Mouse (Mus musculus): Measurements from ENCODE around the gene Ghdc.

Gene Ghdc

GRCm38 (mm10) chr11:100747114-100747513 is 23.6 kb downstream of the Ghdc start:
- DNase-seq (ENCODE audit: low read depth, low spot score), result no peak

DNA sequence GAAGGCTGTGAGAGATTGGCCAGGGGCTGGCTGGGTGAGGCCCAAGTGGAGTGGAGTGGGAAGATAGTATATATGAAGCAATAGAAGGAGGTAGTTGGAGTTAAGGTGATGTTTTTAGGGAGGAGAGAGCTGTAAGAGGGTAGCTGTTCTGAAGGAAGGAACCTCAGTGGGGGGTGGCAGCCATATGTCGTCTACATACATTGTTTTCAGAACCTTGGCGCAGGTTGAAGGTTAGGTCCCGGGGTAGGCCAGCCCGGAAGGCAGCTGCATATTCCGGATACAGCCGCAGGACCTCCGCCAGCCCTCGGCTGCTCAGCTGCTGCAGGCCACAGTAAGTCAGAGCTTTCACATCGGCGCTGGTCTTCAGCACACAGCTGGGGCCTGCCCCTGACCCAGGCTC is 24.2 kb downstream of the Ghdc start:
- DNase-seq (ENCODE audit: low read depth, low spot score), result peak; percentile 84

- peak; percentile 87 for DNase-seq (ENCODE audit: low read depth, low spot score)
These were observed 25.7 kb downstream of the Ghdc start for GRCm38 (mm10) chr11:100745085-100745484.

GRCm38 (mm10) chr11:100741348-100741747 is 29.4 kb downstream of the Ghdc start:
- DNase-seq (ENCODE audit: low read depth, low spot score), result no peak

GRCm38 (mm10) chr11:100738749-100739148 is 32.0 kb downstream of the Ghdc start:
- DNase-seq (ENCODE audit: low read depth, low spot score), result no peak

DNA sequence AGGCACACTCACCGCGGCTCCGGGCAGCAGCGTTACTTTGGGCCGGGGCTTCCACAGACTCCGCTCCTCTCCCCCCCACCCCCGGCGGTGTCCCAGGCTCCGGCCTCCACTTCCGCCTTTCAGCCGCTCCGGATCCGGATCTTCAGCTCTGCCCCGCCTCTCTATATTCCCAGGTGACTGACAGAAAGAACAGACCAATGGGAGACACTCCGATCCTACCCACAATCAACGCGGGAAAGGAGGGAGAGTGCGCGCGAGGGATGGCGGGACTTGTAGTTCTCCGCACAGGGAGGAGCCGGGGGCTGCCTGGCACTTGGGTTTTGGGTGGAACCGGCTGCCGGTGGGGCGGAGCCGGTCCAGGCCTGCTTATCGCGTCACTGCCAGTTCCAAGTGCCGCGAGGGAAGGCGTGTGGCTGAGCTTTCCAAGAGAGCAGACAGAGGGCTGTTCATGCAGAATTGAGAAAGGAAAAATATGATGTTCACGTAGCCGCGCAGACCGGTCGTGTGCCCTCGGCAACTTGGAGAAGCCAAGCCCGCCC is 32.6 kb downstream of the Ghdc start, which contains the start of gene Rab5c:
Rab5c (minus strand) TSS at position 150 of the 539 bp plus-strand sequence.
- DNase-seq (ENCODE audit: low read depth, low spot score), result peak; percentile 100

- DNase-seq (ENCODE audit: low read depth, low spot score), result no peak
These were observed 33.5 kb downstream of the Ghdc start for GRCm38 (mm10) chr11:100737105-100737733.

DNA sequence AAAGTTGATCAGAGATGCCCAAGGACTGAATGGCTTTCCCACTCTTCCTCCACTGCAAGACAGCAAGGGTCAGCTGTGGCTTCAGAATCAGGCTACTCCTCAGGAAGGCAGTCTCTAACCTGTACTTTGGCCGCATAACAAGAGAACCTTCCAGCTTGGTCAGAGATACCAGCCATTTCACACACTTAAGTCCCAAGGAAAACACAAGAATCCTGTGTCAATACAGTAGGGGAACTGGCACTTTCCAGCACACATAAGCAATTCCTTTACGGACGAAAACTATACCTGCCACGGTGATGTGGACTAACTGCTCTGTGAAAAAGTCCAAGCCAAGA is 34.0 kb downstream of the Ghdc start:
- no peak for DNase-seq (ENCODE audit: low read depth, low spot score)

- DNase-seq (ENCODE audit: low read depth, low spot score), result no peak
These were observed 34.6 kb downstream of the Ghdc start for GRCm38 (mm10) chr11:100735954-100736745.

GRCm38 (mm10) chr11:100735134-100735865 is 35.5 kb downstream of the Ghdc start:
- DNase-seq (ENCODE audit: low read depth, low spot score), result no peak

DNA sequence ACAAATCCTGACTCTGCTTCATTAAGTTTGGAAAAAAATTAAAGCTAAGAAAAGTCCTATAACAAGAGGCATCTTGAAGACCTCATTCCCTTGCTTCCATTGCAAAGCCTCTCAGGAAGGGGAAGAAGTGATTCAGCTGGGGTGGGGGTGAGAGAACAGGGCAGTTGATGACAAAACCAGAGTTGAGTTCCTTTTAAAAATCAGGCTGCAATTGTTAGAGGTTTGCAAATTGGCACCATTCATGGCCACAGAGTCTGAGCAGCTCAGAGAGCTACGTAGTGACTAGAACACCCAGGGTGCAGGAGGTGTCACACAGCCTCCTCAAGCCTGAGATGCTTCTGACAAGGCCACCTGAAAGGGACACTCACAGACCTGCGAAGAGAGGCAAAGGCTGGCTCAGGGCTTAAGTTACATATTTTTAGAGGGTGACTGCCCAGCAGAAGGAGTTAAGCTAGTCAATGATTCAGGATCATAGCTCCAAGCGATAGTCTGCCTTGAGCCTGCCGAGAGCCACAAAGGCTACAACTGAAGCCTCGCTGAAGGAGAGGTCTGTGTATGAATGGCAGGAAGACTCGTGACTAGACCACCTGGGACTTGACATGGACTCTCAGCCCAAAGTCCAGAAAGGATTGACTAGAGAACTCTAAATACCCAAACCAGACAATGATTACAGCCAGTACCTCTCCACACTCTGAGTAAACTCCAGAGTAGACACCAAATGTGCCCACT is 40.1 kb downstream of the Ghdc start:
- no peak for DNase-seq (ENCODE audit: low read depth, low spot score)

DNA sequence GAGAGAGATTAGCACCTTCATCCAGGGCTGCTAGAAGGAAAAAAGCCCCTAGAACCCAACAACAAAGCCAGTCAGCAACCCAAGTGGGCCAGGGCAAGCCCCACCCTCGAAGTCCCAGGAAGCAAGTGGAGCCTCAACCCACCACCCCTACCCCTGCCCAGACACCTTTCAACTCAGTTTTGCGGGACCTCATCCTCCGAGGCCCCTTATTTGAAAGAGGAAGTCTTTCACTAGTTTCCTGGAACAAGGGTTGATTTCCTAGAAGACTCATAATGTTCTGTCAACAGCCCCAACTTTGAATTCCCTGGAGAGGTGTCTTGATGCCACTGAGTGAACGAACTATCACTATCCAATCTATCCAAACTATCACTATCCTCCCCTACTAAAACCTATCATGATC is 40.8 kb downstream of the Ghdc start:
- DNase-seq (ENCODE audit: low read depth, low spot score), result no peak

DNA sequence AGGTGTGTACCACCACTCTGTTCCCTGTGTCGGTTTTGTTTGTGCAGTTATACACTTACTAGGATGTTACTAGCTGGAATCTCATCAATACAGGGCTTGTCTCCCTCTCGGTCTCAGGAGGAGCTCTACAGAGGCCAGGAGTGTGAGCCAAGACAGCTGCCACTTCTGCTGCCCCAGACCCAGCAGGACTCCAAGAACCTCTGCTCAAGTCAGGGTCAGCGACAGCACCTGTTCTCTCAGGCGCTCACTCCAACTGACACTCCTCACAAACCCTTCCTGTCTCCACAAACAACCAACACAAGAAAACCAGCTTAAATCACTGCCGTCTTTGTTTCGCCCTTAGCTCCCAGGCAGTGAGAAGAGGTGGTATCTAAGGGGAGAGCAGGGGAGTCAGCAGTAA is 42.2 kb downstream of the Ghdc start:
- DNase-seq (ENCODE audit: low read depth, low spot score), result no peak

DNA sequence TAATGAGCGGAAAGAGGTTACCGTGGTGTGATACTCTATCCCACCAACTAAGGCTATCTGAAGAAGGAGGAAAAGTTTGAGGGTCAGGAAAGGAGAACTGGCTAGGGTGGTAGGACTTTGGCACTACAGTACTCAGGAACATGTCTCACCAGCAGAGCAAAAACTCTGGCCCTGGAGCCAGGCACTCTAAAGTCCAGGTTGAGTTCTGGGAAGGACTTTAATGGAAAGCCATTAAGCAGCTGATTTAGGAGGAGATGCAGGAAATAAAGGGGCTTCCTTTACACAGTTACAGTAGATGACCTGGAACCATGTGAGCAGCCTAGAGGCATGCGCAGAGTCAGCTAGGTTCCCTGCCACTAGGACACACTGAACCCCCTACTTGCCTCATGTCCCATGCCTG is 43.6 kb downstream of the Ghdc start:
- DNase-seq (ENCODE audit: low read depth, low spot score), result no peak

- DNase-seq (ENCODE audit: low read depth, low spot score), result peak; percentile 52
These were observed 45.7 kb downstream of the Ghdc start for GRCm38 (mm10) chr11:100724919-100725512.

DNA sequence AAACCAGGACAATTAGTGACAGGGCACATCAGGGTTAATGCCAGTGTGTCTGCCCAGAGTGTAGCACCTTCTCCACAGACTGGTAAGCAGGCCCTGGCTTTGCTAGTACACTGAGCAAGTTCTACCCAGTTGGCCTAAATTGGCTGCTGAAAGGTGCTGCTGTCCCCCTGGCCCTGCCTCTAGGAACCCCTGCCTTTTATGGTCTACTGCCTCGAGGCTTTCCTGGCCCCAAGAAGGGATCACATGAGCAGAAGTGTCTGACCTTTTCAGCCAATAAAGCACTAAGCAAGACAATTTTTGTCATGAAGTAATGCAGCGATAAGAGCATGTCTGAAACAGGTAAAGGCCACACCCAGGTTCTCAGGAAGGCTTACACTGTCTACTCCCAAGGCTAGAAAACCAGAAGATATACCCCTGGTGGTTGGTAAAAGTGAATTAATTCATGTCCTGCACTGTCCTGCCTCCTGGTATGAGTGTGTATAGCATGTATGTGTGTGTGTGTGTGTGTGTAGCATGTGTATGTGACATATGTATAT is 48.2 kb downstream of the Ghdc start:
- no peak for DNase-seq (ENCODE audit: low read depth, low spot score)

DNA sequence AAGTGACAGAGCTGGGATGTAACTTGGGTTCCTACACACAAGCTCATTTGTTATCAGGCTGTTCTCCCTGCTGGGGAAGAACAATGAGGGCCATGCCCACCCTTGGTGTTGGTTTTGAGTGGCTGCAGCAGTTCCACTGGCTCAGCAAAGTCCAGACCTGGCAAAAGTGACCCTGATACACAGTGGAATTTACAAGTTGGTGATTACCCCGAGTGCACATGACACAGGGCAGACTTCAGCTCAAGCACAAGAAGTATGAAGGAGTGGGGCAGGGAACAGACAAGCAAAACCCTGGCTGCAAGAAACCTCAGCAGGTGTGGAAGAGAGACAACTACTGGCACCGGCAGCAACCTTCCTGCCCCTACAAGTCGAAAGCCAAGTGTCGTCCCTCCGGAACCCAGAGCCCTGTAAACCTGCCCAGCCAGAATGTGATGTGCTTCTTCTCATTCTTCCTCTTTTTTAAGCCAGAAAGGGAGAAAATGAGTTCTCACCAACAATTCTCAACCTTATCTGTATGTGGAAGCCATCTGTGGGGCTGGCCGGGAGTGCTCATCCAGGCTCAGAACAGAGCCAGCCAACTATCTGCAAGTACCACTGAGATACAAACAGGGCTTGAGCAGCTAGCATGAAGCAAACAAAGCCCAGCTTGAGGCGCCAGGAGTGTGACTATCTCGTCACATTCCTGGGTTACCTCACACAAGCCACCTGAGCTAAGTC is 48.8 kb downstream of the Ghdc start:
- peak; percentile 47 for DNase-seq (ENCODE audit: low read depth, low spot score)

DNA sequence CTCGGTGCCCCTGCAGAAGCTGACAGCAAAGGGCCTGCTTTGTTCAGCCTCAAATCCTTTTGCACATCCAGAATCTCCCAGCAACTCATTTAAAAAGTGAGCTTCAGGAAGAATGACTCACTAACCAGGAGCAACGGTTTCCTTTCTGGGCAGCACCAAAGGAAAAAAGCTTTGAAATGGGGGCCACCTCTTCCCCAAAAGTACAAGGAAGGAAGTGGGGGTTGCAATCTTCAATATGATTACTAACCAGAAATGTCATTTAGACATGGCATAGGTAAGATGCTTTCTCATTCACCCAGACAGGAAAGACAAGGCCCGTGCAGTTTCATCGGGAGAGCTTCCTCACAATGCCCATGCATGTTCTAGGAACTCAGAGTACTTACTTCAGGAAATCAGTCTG is 49.5 kb downstream of the Ghdc start:
- no peak for DNase-seq (ENCODE audit: low read depth, low spot score)

- DNase-seq (ENCODE audit: low read depth, low spot score), result no peak
These were observed 50.4 kb downstream of the Ghdc start for GRCm38 (mm10) chr11:100720345-100720744.

DNA sequence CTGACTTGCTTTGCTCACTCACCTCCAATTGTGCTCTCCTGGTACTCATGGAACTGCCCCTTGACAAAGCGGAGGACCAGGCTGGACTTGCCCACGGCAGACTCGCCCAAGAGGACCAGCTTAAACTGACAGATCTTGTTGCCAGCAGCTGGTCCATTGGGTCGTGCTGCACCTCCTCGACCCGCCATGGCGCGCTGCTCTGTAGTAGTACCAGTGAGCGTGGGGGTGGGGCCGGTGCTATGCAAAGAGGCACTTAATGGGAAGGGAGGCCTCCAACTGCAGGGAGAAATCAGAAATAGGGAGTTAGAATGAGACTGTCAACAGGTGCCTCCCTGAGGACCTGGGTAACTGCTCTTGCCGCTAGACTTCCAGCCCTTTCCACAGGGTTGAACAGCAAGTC is 50.9 kb downstream of the Ghdc start:
- DNase-seq (ENCODE audit: low read depth, low spot score), result peak; percentile 58

Data from R1 (cell line).